Mouse (Mus musculus) liver, embryonic 16.5 days (tissue): ENCODE results near the gene Gm21693. TPM values are rescaled to one million over a fixed set of nuclear protein-coding genes. Genes with fewer than 3 reads are reported as not detected.
"Not testable (repeated sequence)": the region's sequence is repeated elsewhere in the genome, so short reads cannot be mapped to it uniquely, and the experiment has no call there.

Experiments used
- ATAC-seq: fragments of 200-750 bp; cut with Nextera tagmentation; 2 replicates; pipeline ENCODE4 v1.8.0; 2017; ENCODE audit warnings: low read depth, mild to moderate bottlenecking, moderate number of reproducible peaks, moderate library complexity
- H3K27ac ChIP-seq: fragments of 300-500 bp; sonication (generic); 2 replicates; pipeline ENCODE4 v1.5.1; 2014; ENCODE audit warnings: mild to moderate bottlenecking, low read length
- H3K27me3 ChIP-seq: fragments of 300-500 bp; sonication (generic); 2 replicates; pipeline ENCODE4 v1.6.1; 2014; ENCODE audit warnings: low read depth, low read length, mixed read lengths; ENCODE audit not compliant: control insufficient read depth, insufficient read depth
- H3K36me3 ChIP-seq: fragments of 300-500 bp; sonication (generic); 2 replicates; pipeline ENCODE4 v1.6.1; 2014; ENCODE audit warnings: mild to moderate bottlenecking; ENCODE audit not compliant: control insufficient read depth, insufficient read depth
- H3K4me1 ChIP-seq: fragments of 300-500 bp; sonication (generic); 2 replicates; pipeline ENCODE4 v1.6.1; 2014; ENCODE audit warnings: low read depth, low read length, mixed read lengths; ENCODE audit not compliant: control insufficient read depth
- H3K4me2 ChIP-seq: fragments of 300-500 bp; sonication (generic); 2 replicates; pipeline ENCODE4 v1.6.1; 2014; ENCODE audit warnings: low read depth, low read length, mixed read lengths
- H3K4me3 ChIP-seq: fragments of 300-500 bp; sonication (generic); 2 replicates; pipeline ENCODE4 v1.5.1; 2014; ENCODE audit warnings: low read depth, mild to moderate bottlenecking, low read length
- H3K9ac ChIP-seq: fragments of 300-500 bp; sonication (generic); 2 replicates; pipeline ENCODE4 v1.6.1; 2014; ENCODE audit warnings: low read depth, low read length
- H3K9me3 ChIP-seq: fragments of 300-500 bp; sonication (generic); replicated peaks from 2 replicates; pipeline ENCODE4 v1.6.1; 2016; ENCODE audit warnings: low read length; ENCODE audit not compliant: control insufficient read depth
- WGBS: fragments of 180-500 bp; shearing (Covaris S2); extraction: QIAGEN DNeasy Blood & Tissue Kit; methylation state at CpG from one replicate; pipeline ENCODE4 v1.1.7; 2014; ENCODE audit not compliant: insufficient replicate concordance; 5-methylcytosine and 5-hydroxymethylcytosine counted together
- polyA plus RNA-seq: library from polyadenylated mRNA; unstranded; fragments of >200 nt; fragmentation: Nextera tagmentation; extraction: Ambion mirVana; gene quantifications from 2 replicates; pipeline ENCODE4 v1.2.1, GENCODE M21; 2015

Gm21693 gene
- polyA plus RNA-seq, result not detected in 2 replicates

GRCm38 (mm10) chrY:3345229-3345628 is at the start of gene Gm21693:
Gene Gm21693 (minus strand): TSS chrY:3345329.
- not testable (repeated sequence) for H3K36me3 ChIP-seq, ATAC-seq, H3K27me3 ChIP-seq, H3K9ac ChIP-seq, H3K4me2 ChIP-seq, H3K27ac ChIP-seq, H3K4me3 ChIP-seq, H3K9me3 ChIP-seq, H3K4me1 ChIP-seq
- WGBS, result no CpG with 5 or more reads among the region's 9 CpGs

GRCm38 (mm10) chrY:3340661-3341060 is 4.5 kb downstream of the Gm21693 start:
- not testable (repeated sequence) for H3K4me3 ChIP-seq, H3K9ac ChIP-seq, ATAC-seq, H3K36me3 ChIP-seq, H3K27me3 ChIP-seq, H3K4me2 ChIP-seq, H3K4me1 ChIP-seq, H3K27ac ChIP-seq, H3K9me3 ChIP-seq
- WGBS, result no CpG with 5 or more reads among the region's 11 CpGs

GRCm38 (mm10) chrY:3306349-3306748 is 38.8 kb downstream of the Gm21693 start, which contains the start of gene Gm21677:
Gene Gm21677 (minus strand): TSS chrY:3306449.
- H3K4me2 ChIP-seq, H3K36me3 ChIP-seq, ATAC-seq, H3K4me1 ChIP-seq, H3K4me3 ChIP-seq, H3K27me3 ChIP-seq, H3K9me3 ChIP-seq, H3K27ac ChIP-seq, H3K9ac ChIP-seq: not testable (repeated sequence)
- WGBS, result no CpG with 5 or more reads among the region's 9 CpGs

Other genes starting within 250 kb of the Gm21693 start
- not detected in 2 replicates for gene Gm21677, start 38.9 kb downstream of the Gm21693 start, polyA plus RNA-seq
- gene Gm21704, start 64.8 kb upstream of the Gm21693 start, polyA plus RNA-seq, result not detected in 2 replicates
- gene Gm21708, start 64.8 kb upstream of the Gm21693 start, polyA plus RNA-seq, result not detected in 2 replicates